Mouse (Mus musculus): ENCODE results near the gene Glud1. TPM values are rescaled to one million over a fixed set of nuclear protein-coding genes. Genes with fewer than 3 reads are reported as not detected.

Glud1 gene
- polyA plus RNA-seq, 1 experiment from 2014 or later, result 64.0 TPM

DNA sequence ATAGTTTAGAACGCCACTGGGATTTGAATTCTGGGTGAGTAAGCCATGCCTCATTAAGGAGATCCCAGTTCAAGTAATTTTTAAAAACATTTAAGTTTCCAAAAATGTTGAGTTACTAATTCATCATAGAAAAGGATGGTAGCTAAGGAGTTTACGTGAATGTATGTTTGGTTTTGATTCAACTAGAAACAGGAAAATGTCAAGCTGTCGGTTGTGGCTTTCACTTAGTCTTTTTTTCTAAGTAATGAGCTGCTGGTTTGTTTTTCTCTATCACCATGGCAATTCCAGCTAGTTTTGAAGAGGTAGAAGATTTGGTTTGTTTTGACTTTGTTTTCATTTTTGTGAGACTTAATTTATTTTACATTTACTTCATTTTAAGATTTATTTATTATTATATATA is 6.9 kb downstream of the Glud1 start:
- 71% methylated on average over 3 of the region's 3 CpGs for WGBS

DNA sequence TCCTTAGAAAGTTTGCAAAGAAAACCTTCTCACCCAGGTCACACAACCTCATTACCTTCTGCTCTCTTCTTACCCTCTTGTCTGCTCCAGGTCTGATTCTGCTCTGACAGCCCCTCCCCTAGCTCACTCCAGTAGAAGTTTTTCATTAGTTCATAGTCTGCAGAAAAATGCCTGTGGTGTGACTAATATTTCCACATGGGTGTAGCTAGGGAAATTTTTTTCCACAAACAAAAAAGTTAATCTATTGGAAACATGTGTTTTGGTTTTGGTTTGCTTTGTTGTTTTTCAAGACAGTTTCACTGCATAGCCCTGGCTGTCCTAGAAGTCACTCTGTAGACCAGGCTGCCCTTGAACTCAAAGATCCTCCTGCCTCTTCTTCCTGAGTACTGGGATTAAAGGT is 7.6 kb downstream of the Glud1 start:
- no peak overlapping the region for H3K4me2 ChIP-seq (ENCODE audit: low read depth, low read length)
- no peak overlapping the region for H3K9ac ChIP-seq (ENCODE audit: low read length)
- H3K4me1 ChIP-seq (ENCODE audit: control insufficient read depth, insufficient read depth, low read length), result peaks cover 8% of the 10 kb centered on the region
- peaks cover under 1% of the 10 kb centered on the region; the same call in 1 of the 2 replicates for H3K36me3 ChIP-seq (ENCODE audit: control insufficient read depth, insufficient read depth, low read length)
- no peaks in the 10 kb centered on the region for H3K9me3 ChIP-seq (replicated peaks; ENCODE audit: control insufficient read depth, low read length)
- H3K4me3 ChIP-seq (replicated peaks; ENCODE audit: low read length), result no peak overlapping the region
- H3K27me3 ChIP-seq (ENCODE audit: control insufficient read depth, insufficient read depth, low read length), result no peaks in the 10 kb centered on the region
- ATAC-seq (ENCODE audit: insufficient read depth, low FRiP score), result no peak
- no peak overlapping the region for H3K27ac ChIP-seq (ENCODE audit: low read length)

More for the DNA sequence above, 6.9 kb downstream of the Glud1 start:
- Histone ChIP-seq H3K9ac (ENCODE audit: low read length) (no peak overlapping the region), H3K4me2 (ENCODE audit: low read depth, low read length) (no peak overlapping the region), H3K36me3 (ENCODE audit: control insufficient read depth, insufficient read depth, low read length) (no peaks in the 10 kb centered on the region), H3K27me3 (ENCODE audit: control insufficient read depth, insufficient read depth, low read length) (no peaks in the 10 kb centered on the region), H3K9me3 (replicated peaks; ENCODE audit: control insufficient read depth, low read length) (no peaks in the 10 kb centered on the region), H3K4me1 (ENCODE audit: control insufficient read depth, insufficient read depth, low read length) (peaks cover 10% of the 10 kb centered on the region), H3K4me3 (replicated peaks; ENCODE audit: low read length) (no peak overlapping the region), H3K27ac (ENCODE audit: low read length) (no peak overlapping the region)
- ATAC-seq (ENCODE audit: insufficient read depth, low FRiP score), result no peak

GRCm38 (mm10) chr14:34323576-34324085 is 13.1 kb downstream of the Glud1 start:
- Histone ChIP-seq H3K36me3 (ENCODE audit: control insufficient read depth, insufficient read depth, low read length) (peaks cover 12% of the 10 kb centered on the region), H3K27me3 (ENCODE audit: control insufficient read depth, insufficient read depth, low read length) (no peaks in the 10 kb centered on the region), H3K27ac (ENCODE audit: low read length) (no peak overlapping the region), H3K9me3 (replicated peaks; ENCODE audit: control insufficient read depth, low read length) (no peaks in the 10 kb centered on the region), H3K9ac (ENCODE audit: low read length) (no peak overlapping the region), H3K4me3 (replicated peaks; ENCODE audit: low read length) (no peak overlapping the region), H3K4me1 (ENCODE audit: control insufficient read depth, insufficient read depth, low read length) (no peaks in the 10 kb centered on the region), H3K4me2 (ENCODE audit: low read depth, low read length) (no peak overlapping the region)
- 95% methylated on average over 5 of the region's 5 CpGs for WGBS
- ATAC-seq (ENCODE audit: insufficient read depth, low FRiP score), result no peak

DNA sequence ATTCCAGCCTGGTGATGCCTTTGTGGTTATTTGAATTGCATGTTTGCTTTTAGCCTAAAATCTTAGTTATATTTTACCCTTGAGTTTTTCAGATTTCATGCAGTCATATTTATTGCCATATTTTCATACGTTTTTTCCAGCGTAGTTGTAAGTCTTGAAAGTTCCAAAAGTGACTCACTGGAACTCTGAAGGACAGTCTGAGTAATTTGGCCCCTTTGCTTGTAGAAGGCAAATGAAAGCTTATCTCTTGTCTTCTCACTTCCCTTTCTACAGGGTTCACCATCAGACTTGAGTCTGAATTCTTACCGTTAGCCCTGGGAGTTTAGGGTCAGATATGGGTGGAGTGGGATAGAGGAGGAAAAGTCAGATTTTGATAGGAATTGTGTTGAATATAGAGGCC is 16.1 kb downstream of the Glud1 start:
- WGBS, result 81% methylated on average over 3 of the region's 3 CpGs

DNA sequence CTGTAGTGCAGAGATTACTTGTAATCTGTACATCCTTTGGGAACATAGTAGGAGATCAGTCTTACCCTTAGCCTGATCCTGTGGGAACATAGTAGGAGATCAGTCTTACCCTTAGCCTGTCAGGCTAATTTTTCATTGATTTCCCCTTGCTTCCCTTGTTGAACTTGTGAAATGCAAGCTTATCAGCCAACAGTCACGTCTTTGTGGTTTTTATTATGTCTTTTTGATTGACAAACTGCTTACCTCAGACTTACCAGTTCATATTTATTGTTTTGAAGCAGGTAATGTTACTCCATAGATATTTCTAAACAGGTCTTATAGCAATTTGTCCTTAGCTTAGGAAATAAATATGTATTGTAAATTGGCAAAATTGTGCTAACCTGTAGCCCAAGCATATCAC is 17.1 kb downstream of the Glud1 start:
- no peak overlapping the region for H3K4me2 ChIP-seq (ENCODE audit: low read depth, low read length)
- H3K4me1 ChIP-seq (ENCODE audit: control insufficient read depth, insufficient read depth, low read length), result no peaks in the 10 kb centered on the region
- peaks cover 31% of the 10 kb centered on the region for H3K36me3 ChIP-seq (ENCODE audit: control insufficient read depth, insufficient read depth, low read length)
- no peak overlapping the region for H3K9ac ChIP-seq (ENCODE audit: low read length)
- ATAC-seq (ENCODE audit: insufficient read depth, low FRiP score), result no peak
- no peaks in the 10 kb centered on the region for H3K27me3 ChIP-seq (ENCODE audit: control insufficient read depth, insufficient read depth, low read length)
- H3K9me3 ChIP-seq (replicated peaks; ENCODE audit: control insufficient read depth, low read length), result no peaks in the 10 kb centered on the region
- no peak overlapping the region for H3K4me3 ChIP-seq (replicated peaks; ENCODE audit: low read length)
- H3K27ac ChIP-seq (ENCODE audit: low read length), result no peak overlapping the region
- WGBS, result 60% methylated on average over 1 of the region's 1 CpGs

More for the DNA sequence above, 16.1 kb downstream of the Glud1 start:
- Histone ChIP-seq H3K9me3 (replicated peaks; ENCODE audit: control insufficient read depth, low read length) (no peaks in the 10 kb centered on the region), H3K4me3 (replicated peaks; ENCODE audit: low read length) (no peak overlapping the region), H3K4me1 (ENCODE audit: control insufficient read depth, insufficient read depth, low read length) (no peaks in the 10 kb centered on the region), H3K27me3 (ENCODE audit: control insufficient read depth, insufficient read depth, low read length) (no peaks in the 10 kb centered on the region), H3K9ac (ENCODE audit: low read length) (no peak overlapping the region), H3K36me3 (ENCODE audit: control insufficient read depth, insufficient read depth, low read length) (peaks cover 31% of the 10 kb centered on the region), H3K27ac (ENCODE audit: low read length) (no peak overlapping the region), H3K4me2 (ENCODE audit: low read depth, low read length) (no peak overlapping the region)
- ATAC-seq (ENCODE audit: insufficient read depth, low FRiP score), result no peak

- 93% methylated on average over 9 of the region's 9 CpGs for WGBS
- H3K36me3 ChIP-seq (ENCODE audit: control insufficient read depth, insufficient read depth, low read length), result peaks cover 29% of the 10 kb centered on the region
- ATAC-seq (ENCODE audit: insufficient read depth, low FRiP score), result no peak
- no peak overlapping the region for H3K4me2 ChIP-seq (ENCODE audit: low read depth, low read length)
- H3K4me3 ChIP-seq (replicated peaks; ENCODE audit: low read length), result no peak overlapping the region
- H3K9me3 ChIP-seq (replicated peaks; ENCODE audit: control insufficient read depth, low read length), result no peaks in the 10 kb centered on the region
- H3K4me1 ChIP-seq (ENCODE audit: control insufficient read depth, insufficient read depth, low read length), result no peaks in the 10 kb centered on the region
- no peak overlapping the region for H3K27ac ChIP-seq (ENCODE audit: low read length)
- no peaks in the 10 kb centered on the region for H3K27me3 ChIP-seq (ENCODE audit: control insufficient read depth, insufficient read depth, low read length)
- no peak overlapping the region for H3K9ac ChIP-seq (ENCODE audit: low read length)
These were observed 20.2 kb downstream of the Glud1 start for GRCm38 (mm10) chr14:34330657-34331158.

DNA sequence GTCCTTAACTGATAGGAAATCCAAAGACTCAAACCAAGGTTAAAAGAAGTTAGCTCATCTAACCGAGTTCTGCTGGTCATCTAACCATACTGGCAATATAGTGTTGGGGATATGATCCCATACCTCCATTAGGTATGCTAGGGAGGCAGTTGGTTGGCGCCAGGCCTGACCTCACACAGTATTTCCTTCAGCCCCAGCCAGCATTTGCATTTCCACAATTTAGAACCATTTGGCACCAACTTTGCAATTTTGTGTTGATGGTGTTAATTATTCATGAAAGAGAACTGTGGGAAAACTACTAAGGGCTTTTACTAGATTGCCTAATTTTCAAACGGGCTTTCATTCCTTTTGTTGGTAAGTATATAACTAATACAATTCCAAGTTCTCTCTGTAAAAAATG is 21.4 kb downstream of the Glud1 start:
- H3K4me3 ChIP-seq (replicated peaks; ENCODE audit: low read length), result no peak overlapping the region
- WGBS, result 82% methylated on average over 3 of the region's 3 CpGs
- no peak for ATAC-seq (ENCODE audit: insufficient read depth, low FRiP score)
- no peaks in the 10 kb centered on the region for H3K4me1 ChIP-seq (ENCODE audit: control insufficient read depth, insufficient read depth, low read length)
- H3K9me3 ChIP-seq (replicated peaks; ENCODE audit: control insufficient read depth, low read length), result no peaks in the 10 kb centered on the region
- H3K27me3 ChIP-seq (ENCODE audit: control insufficient read depth, insufficient read depth, low read length), result no peaks in the 10 kb centered on the region
- H3K4me2 ChIP-seq (ENCODE audit: low read depth, low read length), result no peak overlapping the region
- H3K36me3 ChIP-seq (ENCODE audit: control insufficient read depth, insufficient read depth, low read length), result peaks cover 32% of the 10 kb centered on the region
- no peak overlapping the region for H3K27ac ChIP-seq (ENCODE audit: low read length)
- no peak overlapping the region for H3K9ac ChIP-seq (ENCODE audit: low read length)

DNA sequence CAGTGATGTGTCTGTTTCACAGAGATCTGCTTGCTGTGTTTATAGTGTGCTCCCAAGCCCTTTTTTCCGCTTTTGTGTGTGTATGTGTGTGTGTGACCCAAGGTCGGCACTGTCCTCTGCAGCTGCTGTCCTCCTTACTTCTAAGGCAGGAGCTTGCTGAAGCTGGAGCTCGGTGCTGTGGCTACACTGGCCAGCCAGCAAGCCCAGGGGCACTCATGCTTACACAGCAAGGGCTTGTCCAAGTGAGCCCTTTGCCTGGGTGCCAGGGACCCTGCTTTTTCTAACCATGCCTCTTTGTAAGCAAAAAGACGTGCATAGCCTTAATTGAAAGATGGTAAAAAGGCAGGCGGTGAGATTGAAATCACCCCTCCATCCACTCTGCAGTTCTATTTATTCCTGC is 21.9 kb downstream of the Glud1 start:
- no peak overlapping the region for H3K4me2 ChIP-seq (ENCODE audit: low read depth, low read length)
- no peak overlapping the region for H3K27ac ChIP-seq (ENCODE audit: low read length)
- H3K27me3 ChIP-seq (ENCODE audit: control insufficient read depth, insufficient read depth, low read length), result no peaks in the 10 kb centered on the region
- ATAC-seq (ENCODE audit: insufficient read depth, low FRiP score), result no peak
- no peaks in the 10 kb centered on the region for H3K4me1 ChIP-seq (ENCODE audit: control insufficient read depth, insufficient read depth, low read length)
- WGBS, result 92% methylated on average over 5 of the region's 5 CpGs
- peaks cover 33% of the 10 kb centered on the region for H3K36me3 ChIP-seq (ENCODE audit: control insufficient read depth, insufficient read depth, low read length)
- H3K4me3 ChIP-seq (replicated peaks; ENCODE audit: low read length), result no peak overlapping the region
- H3K9ac ChIP-seq (ENCODE audit: low read length), result no peak overlapping the region
- H3K9me3 ChIP-seq (replicated peaks; ENCODE audit: control insufficient read depth, low read length), result no peaks in the 10 kb centered on the region

- WGBS, result 51% methylated on average over 1 of the region's 1 CpGs
- Histone ChIP-seq H3K9ac (ENCODE audit: low read length) (no peak overlapping the region), H3K4me2 (ENCODE audit: low read depth, low read length) (no peak overlapping the region), H3K36me3 (ENCODE audit: control insufficient read depth, insufficient read depth, low read length) (peaks cover 37% of the 10 kb centered on the region), H3K27ac (ENCODE audit: low read length) (no peak overlapping the region), H3K27me3 (ENCODE audit: control insufficient read depth, insufficient read depth, low read length) (no peaks in the 10 kb centered on the region), H3K9me3 (replicated peaks; ENCODE audit: control insufficient read depth, low read length) (no peaks in the 10 kb centered on the region), H3K4me3 (replicated peaks; ENCODE audit: low read length) (no peak overlapping the region), H3K4me1 (ENCODE audit: control insufficient read depth, insufficient read depth, low read length) (no peaks in the 10 kb centered on the region)
- no peak for ATAC-seq (ENCODE audit: insufficient read depth, low FRiP score)
These were observed 28.9 kb downstream of the Glud1 start for GRCm38 (mm10) chr14:34339446-34339845.

Measured in stomach, embryonic 16.5 days (tissue).